Mouse (Mus musculus) heart, embryonic 14.5 days (tissue): ENCODE measurements around the gene Olfr1006. TPM values are rescaled to one million over a fixed set of nuclear protein-coding genes. Genes with fewer than 3 reads are reported as not detected.

ENCODE experiments used
- polyA plus RNA-seq: library from polyadenylated mRNA; unstranded; fragments of >200 nt; fragmentation: Nextera tagmentation; extraction: Ambion mirVana; gene quantifications from 2 replicates; pipeline ENCODE4 v1.2.1, GENCODE M21; 2014

Olfr1006 gene
- polyA plus RNA-seq, 1 experiment from 2014 or later, result not detected

Other genes starting within 250 kb of the Olfr1006 start
- not detected in 2 replicates for gene Olfr994, start 242.3 kb downstream of the Olfr1006 start, polyA plus RNA-seq
- not detected in 2 replicates for gene Olfr995, start 235.1 kb downstream of the Olfr1006 start, polyA plus RNA-seq
- not detected in 2 replicates for gene 4833423E24Rik, start 159.7 kb downstream of the Olfr1006 start, polyA plus RNA-seq
- not detected in 2 replicates for gene Olfr996, start 99.6 kb downstream of the Olfr1006 start, polyA plus RNA-seq
- not detected in 2 replicates for gene Olfr998, start 89.8 kb downstream of the Olfr1006 start, polyA plus RNA-seq
- not detected in 2 replicates for gene Olfr1000, start 66.9 kb downstream of the Olfr1006 start, polyA plus RNA-seq
- gene Olfr1002, start 28.1 kb downstream of the Olfr1006 start, polyA plus RNA-seq, result not detected in 2 replicates
- gene Olfr154, start 14.3 kb downstream of the Olfr1006 start, polyA plus RNA-seq, result not detected in 2 replicates
- gene Olfr1008, start 10.7 kb upstream of the Olfr1006 start, polyA plus RNA-seq, result not detected in 2 replicates
- not detected in 2 replicates for gene Olfr1009, start 36.7 kb upstream of the Olfr1006 start, polyA plus RNA-seq
- gene Olfr1012, start 84.0 kb upstream of the Olfr1006 start, polyA plus RNA-seq, result not detected in 2 replicates
- not detected in 2 replicates for gene Olfr1013, start 88.3 kb upstream of the Olfr1006 start, polyA plus RNA-seq
- not detected in 2 replicates for gene Olfr1014, start 93.9 kb upstream of the Olfr1006 start, polyA plus RNA-seq
- not detected in 2 replicates for gene Olfr1015, start 103.2 kb upstream of the Olfr1006 start, polyA plus RNA-seq
- gene Olfr1016, start 123.8 kb upstream of the Olfr1006 start, polyA plus RNA-seq, result not detected in 2 replicates
- gene Olfr1018, start 139.7 kb upstream of the Olfr1006 start, polyA plus RNA-seq, result not detected in 2 replicates
- gene Olfr1019, start 166.7 kb upstream of the Olfr1006 start, polyA plus RNA-seq, result not detected in 2 replicates
- not detected in 2 replicates for gene Olfr1020, start 168.3 kb upstream of the Olfr1006 start, polyA plus RNA-seq
- gene Olfr1022, start 189.8 kb upstream of the Olfr1006 start, polyA plus RNA-seq, result not detected in 2 replicates
- gene Olfr1023, start 206.9 kb upstream of the Olfr1006 start, polyA plus RNA-seq, result not detected in 2 replicates
- gene Olfr1024, start 226.3 kb upstream of the Olfr1006 start, polyA plus RNA-seq, result not detected in 2 replicates
- not detected in 2 replicates for gene Olfr1025-ps1, start 236.4 kb upstream of the Olfr1006 start, polyA plus RNA-seq
- not detected in 2 replicates for gene Olfr1026, start 242.8 kb upstream of the Olfr1006 start, polyA plus RNA-seq